Mouse (Mus musculus): Measurements from ENCODE around the gene Rheb.

DNA sequence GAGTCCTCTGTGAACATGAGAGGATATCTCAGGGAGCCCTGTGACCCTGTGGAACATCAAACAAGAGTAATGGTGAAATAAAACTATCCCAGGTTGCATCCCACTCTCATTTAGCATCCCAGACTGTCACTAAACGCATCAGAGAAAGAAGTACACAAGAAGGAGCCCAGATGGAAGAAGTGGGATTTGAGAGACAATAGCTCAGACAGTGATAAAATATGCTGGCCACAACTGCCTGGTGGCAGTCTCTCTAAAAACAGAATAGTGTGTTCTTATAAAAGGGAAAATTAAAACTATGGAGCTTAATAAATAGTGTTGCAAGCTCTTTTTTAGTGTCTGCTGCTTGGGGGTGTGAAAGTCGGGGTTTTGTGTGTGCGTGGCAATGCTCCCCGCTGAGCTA, 59.5 kb downstream of the Rheb start:
- TF ChIP-seq CTCF (IDR thresholded peaks at IDR 0.05; ENCODE audit: extremely low read depth, insufficient read length, insufficient replicate concordance, low read depth, low read length) (no peak), POLR2A (IDR thresholded peaks at IDR 0.05; ENCODE audit: low read depth, low read length) (no peak)
